Mouse (Mus musculus) adrenal gland, adult 2 months (tissue): ENCODE measurements at regions not wholly inside any gene's neighbourhood (a gene's known extent, or its start where the extent isn't known, plus 50 kb on each side); places are given as distances from the start of the nearest gene placed in this dataset.

Experiments
- DNase-seq: peaks from one replicate; pipeline ENCODE4 v3.0.0; 2021

GRCm38 (mm10) chr12:21899109-21899508, 481.7 kb upstream of the Ywhaq start:
- peak; percentile 15 for DNase-seq
